Mouse (Mus musculus) hindbrain, embryonic 15.5 days (tissue): ENCODE measurements around the gene Hoxd1. TPM values are rescaled to one million over a fixed set of nuclear protein-coding genes. Genes with fewer than 3 reads are reported as not detected.

Experiments
- ATAC-seq: fragments of 200-750 bp; cut with Nextera tagmentation; 2 replicates; pipeline ENCODE4 v1.8.0; 2017; ENCODE audit warnings: low read depth, moderate number of reproducible peaks, moderate TSS enrichment; ENCODE audit not compliant: low FRiP score
- H3K27ac ChIP-seq: fragments of 300-500 bp; sonication (generic); replicated peaks from 2 replicates; pipeline ENCODE4 v1.5.1; 2015; ENCODE audit warnings: mild to moderate bottlenecking, inconsistent platforms
- H3K27me3 ChIP-seq: fragments of 300-500 bp; sonication (generic); 2 replicates; pipeline ENCODE4 v1.6.1; 2015; ENCODE audit warnings: control low read depth, inconsistent platforms
- H3K36me3 ChIP-seq: fragments of 300-500 bp; sonication (generic); 2 replicates; pipeline ENCODE4 v1.6.1; 2015; ENCODE audit warnings: control low read depth, inconsistent platforms
- H3K4me1 ChIP-seq: fragments of 300-500 bp; sonication (generic); replicated peaks from 2 replicates; pipeline ENCODE4 v1.6.1; 2015; ENCODE audit warnings: control low read depth, inconsistent platforms
- H3K4me2 ChIP-seq: fragments of 300-500 bp; sonication (generic); 2 replicates; pipeline ENCODE4 v1.6.1; 2015; ENCODE audit warnings: moderate library complexity, mild to moderate bottlenecking, inconsistent platforms
- H3K4me3 ChIP-seq: fragments of 300-500 bp; sonication (generic); 2 replicates; pipeline ENCODE4 v1.5.1; 2015; ENCODE audit warnings: mild to moderate bottlenecking, inconsistent platforms
- H3K9ac ChIP-seq: fragments of 300-500 bp; sonication (generic); 2 replicates; pipeline ENCODE4 v1.6.1; 2015; ENCODE audit warnings: inconsistent platforms
- H3K9me3 ChIP-seq: fragments of 300-500 bp; sonication (generic); 2 replicates; pipeline ENCODE4 v1.6.1; 2016; ENCODE audit warnings: control low read depth, inconsistent platforms
- WGBS: fragments of 180-500 bp; shearing (Covaris S2); methylation state at CpG from one replicate; pipeline ENCODE4 v1.1.7; 2015; 5-methylcytosine and 5-hydroxymethylcytosine counted together
- polyA plus RNA-seq: library from polyadenylated mRNA; unstranded; fragments of >200 nt; fragmentation: Nextera tagmentation; extraction: Ambion mirVana; gene quantifications from 2 replicates; pipeline ENCODE4 v1.2.1, GENCODE M21; 2015

Hoxd1 gene
- polyA plus RNA-seq, 1 experiment from 2014 or later, result 1.2 TPM

- Histone ChIP-seq H3K9me3 (no peaks in the 10 kb centered on the region), H3K4me2 (peak overlapping the region; percentile 60), H3K27me3 (peaks cover 74% of the 10 kb centered on the region), H3K4me3 (peak overlapping the region; percentile 14), H3K27ac (peak overlapping the region; percentile 78), H3K9ac (peak overlapping the region; percentile 30; the same call in 1 of the 2 replicates), H3K4me1 (peaks cover 16% of the 10 kb centered on the region), H3K36me3 (no peaks in the 10 kb centered on the region)
- WGBS, result 5% methylated on average over 17 of the region's 17 CpGs
- no peak for ATAC-seq
These were observed 37.6 kb upstream of the Hoxd1 start for GRCm38 (mm10) chr2:74725171-74725570.

- Histone ChIP-seq H3K4me2 (peak within 1 kb of the TSS; percentile 60), H3K27ac (peak within 1 kb of the TSS; percentile 85), H3K4me1 (peaks cover 20% of the 10 kb centered on the region), H3K9ac (peak within 1 kb of the TSS; percentile 55), H3K36me3 (no peaks in the 10 kb centered on the region), H3K27me3 (peaks cover 74% of the 10 kb centered on the region), H3K9me3 (no peaks in the 10 kb centered on the region), H3K4me3 (peak within 1 kb of the TSS; percentile 49)
- WGBS, result 4% methylated on average over 5 of the region's 5 CpGs
- peak; percentile 49 for ATAC-seq
These were observed 36.2 kb upstream of the Hoxd1 start, which contains the start of gene Gm28230 for GRCm38 (mm10) chr2:74726551-74726950. Gm28230 (plus strand) TSS chr2:74726728.

- H3K9me3 ChIP-seq, result no peaks in the 10 kb centered on the region
- WGBS, result 3% methylated on average over 33 of the region's 43 CpGs
- H3K27ac ChIP-seq, result peak overlapping the region; percentile 85
- peak overlapping the region; percentile 55 for H3K9ac ChIP-seq
- peaks cover 74% of the 10 kb centered on the region for H3K27me3 ChIP-seq
- H3K4me2 ChIP-seq, result peak overlapping the region; percentile 60
- peaks cover 20% of the 10 kb centered on the region for H3K4me1 ChIP-seq
- peak; percentile 54 for ATAC-seq
- H3K36me3 ChIP-seq, result no peaks in the 10 kb centered on the region
- H3K4me3 ChIP-seq, result peak overlapping the region; percentile 49
These were observed 35.7 kb upstream of the Hoxd1 start for GRCm38 (mm10) chr2:74726973-74727639.

GRCm38 (mm10) chr2:74727640-74728302 lies 35.0 kb upstream of the Hoxd1 start:
- H3K27me3 ChIP-seq, result peaks cover 73% of the 10 kb centered on the region
- WGBS, result 1% methylated on average over 24 of the region's 25 CpGs
- 0 out of 2 replicates have a peak, but pooled peaks have one; percentile 13 for ATAC-seq
- peak overlapping the region; percentile 55 for H3K9ac ChIP-seq
- H3K36me3 ChIP-seq, result no peaks in the 10 kb centered on the region
- peaks cover 20% of the 10 kb centered on the region for H3K4me1 ChIP-seq
- H3K27ac ChIP-seq, result peak overlapping the region; percentile 85
- H3K4me3 ChIP-seq, result peak overlapping the region; percentile 49
- no peaks in the 10 kb centered on the region for H3K9me3 ChIP-seq
- H3K4me2 ChIP-seq, result peak overlapping the region; percentile 60

GRCm38 (mm10) chr2:74728303-74728680 lies 34.5 kb upstream of the Hoxd1 start:
- no peaks in the 10 kb centered on the region for H3K36me3 ChIP-seq
- H3K27me3 ChIP-seq, result peaks cover 68% of the 10 kb centered on the region
- peak overlapping the region; percentile 85 for H3K27ac ChIP-seq
- WGBS, result 4% methylated on average over 13 of the region's 13 CpGs
- peaks cover 20% of the 10 kb centered on the region for H3K4me1 ChIP-seq
- peak overlapping the region; percentile 55 for H3K9ac ChIP-seq
- no peak for ATAC-seq
- H3K9me3 ChIP-seq, result no peaks in the 10 kb centered on the region
- H3K4me3 ChIP-seq, result peak overlapping the region; percentile 49
- peak overlapping the region; percentile 60 for H3K4me2 ChIP-seq

GRCm38 (mm10) chr2:74730331-74730730 lies 32.4 kb upstream of the Hoxd1 start:
- H3K9ac ChIP-seq, result peak overlapping the region; percentile 19
- H3K9me3 ChIP-seq, result no peaks in the 10 kb centered on the region
- peak overlapping the region; percentile 57 for H3K4me2 ChIP-seq
- H3K27ac ChIP-seq, result peak overlapping the region; percentile 91
- peak overlapping the region; percentile 43 for H3K4me3 ChIP-seq
- ATAC-seq, result no peak
- H3K27me3 ChIP-seq, result peaks cover 61% of the 10 kb centered on the region
- H3K4me1 ChIP-seq, result peaks cover 20% of the 10 kb centered on the region
- no peaks in the 10 kb centered on the region for H3K36me3 ChIP-seq
- WGBS, result 4% methylated on average over 8 of the region's 8 CpGs

GRCm38 (mm10) chr2:74731055-74731454 lies 31.7 kb upstream of the Hoxd1 start:
- no peak for ATAC-seq
- Histone ChIP-seq H3K27me3 (peaks cover 63% of the 10 kb centered on the region), H3K27ac (peak overlapping the region; percentile 91), H3K4me2 (peak overlapping the region; percentile 57), H3K36me3 (no peaks in the 10 kb centered on the region), H3K4me1 (peaks cover 23% of the 10 kb centered on the region), H3K9me3 (no peaks in the 10 kb centered on the region), H3K9ac (peak overlapping the region; percentile 15), H3K4me3 (peak overlapping the region; percentile 43)

GRCm38 (mm10) chr2:74731799-74732512 lies 30.8 kb upstream of the Hoxd1 start:
- 3% methylated on average over 9 of the region's 9 CpGs for WGBS
- peaks cover 17% of the 10 kb centered on the region for H3K4me1 ChIP-seq
- peaks cover 54% of the 10 kb centered on the region for H3K27me3 ChIP-seq
- H3K27ac ChIP-seq, result peak overlapping the region; percentile 91
- H3K4me2 ChIP-seq, result peak overlapping the region; percentile 57
- H3K9ac ChIP-seq, result peak overlapping the region; percentile 53
- H3K36me3 ChIP-seq, result no peaks in the 10 kb centered on the region
- ATAC-seq, result no peak
- peak overlapping the region; percentile 43 for H3K4me3 ChIP-seq
- no peaks in the 10 kb centered on the region for H3K9me3 ChIP-seq

- peaks cover 47% of the 10 kb centered on the region for H3K27me3 ChIP-seq
- peak overlapping the region; percentile 53 for H3K9ac ChIP-seq
- H3K36me3 ChIP-seq, result no peaks in the 10 kb centered on the region
- no peak for ATAC-seq
- peak overlapping the region; percentile 43 for H3K4me3 ChIP-seq
- peak overlapping the region; percentile 91 for H3K27ac ChIP-seq
- H3K9me3 ChIP-seq, result no peaks in the 10 kb centered on the region
- H3K4me2 ChIP-seq, result peak overlapping the region; percentile 57
- peaks cover 10% of the 10 kb centered on the region for H3K4me1 ChIP-seq
- 1% methylated on average over 52 of the region's 52 CpGs for WGBS
These were observed 30.1 kb upstream of the Hoxd1 start for GRCm38 (mm10) chr2:74732513-74733316.

GRCm38 (mm10) chr2:74733317-74733661 lies 29.5 kb upstream of the Hoxd1 start:
- Histone ChIP-seq H3K4me3 (peak overlapping the region; percentile 43), H3K27ac (peak overlapping the region; percentile 91), H3K27me3 (peaks cover 48% of the 10 kb centered on the region), H3K9ac (peak overlapping the region; percentile 53), H3K4me1 (peaks cover 10% of the 10 kb centered on the region), H3K9me3 (no peaks in the 10 kb centered on the region), H3K36me3 (no peaks in the 10 kb centered on the region), H3K4me2 (peak overlapping the region; percentile 57)
- no peak for ATAC-seq
- WGBS, result under 1% methylated on average over 16 of the region's 16 CpGs

- peak overlapping the region; percentile 57 for H3K4me2 ChIP-seq
- H3K4me1 ChIP-seq, result peaks cover 10% of the 10 kb centered on the region
- H3K4me3 ChIP-seq, result peak overlapping the region; percentile 43
- ATAC-seq, result no peak
- H3K27ac ChIP-seq, result peak overlapping the region; percentile 91
- no peaks in the 10 kb centered on the region for H3K9me3 ChIP-seq
- peaks cover 44% of the 10 kb centered on the region for H3K27me3 ChIP-seq
- 2% methylated on average over 6 of the region's 6 CpGs for WGBS
- no peaks in the 10 kb centered on the region for H3K36me3 ChIP-seq
- H3K9ac ChIP-seq, result peak overlapping the region; percentile 53
These were observed 29.0 kb upstream of the Hoxd1 start for GRCm38 (mm10) chr2:74733765-74734164.
